Mouse (Mus musculus): ENCODE results near the gene Cactin. TPM values are rescaled to one million over a fixed set of nuclear protein-coding genes. Genes with fewer than 3 reads are reported as not detected.

Cactin gene
- polyA plus RNA-seq (2011; ENCODE audit: insufficient read depth, insufficient read length, low replicate concordance, missing spikeins): 24.0 and 36.6 TPM in 2 replicates

DNA sequence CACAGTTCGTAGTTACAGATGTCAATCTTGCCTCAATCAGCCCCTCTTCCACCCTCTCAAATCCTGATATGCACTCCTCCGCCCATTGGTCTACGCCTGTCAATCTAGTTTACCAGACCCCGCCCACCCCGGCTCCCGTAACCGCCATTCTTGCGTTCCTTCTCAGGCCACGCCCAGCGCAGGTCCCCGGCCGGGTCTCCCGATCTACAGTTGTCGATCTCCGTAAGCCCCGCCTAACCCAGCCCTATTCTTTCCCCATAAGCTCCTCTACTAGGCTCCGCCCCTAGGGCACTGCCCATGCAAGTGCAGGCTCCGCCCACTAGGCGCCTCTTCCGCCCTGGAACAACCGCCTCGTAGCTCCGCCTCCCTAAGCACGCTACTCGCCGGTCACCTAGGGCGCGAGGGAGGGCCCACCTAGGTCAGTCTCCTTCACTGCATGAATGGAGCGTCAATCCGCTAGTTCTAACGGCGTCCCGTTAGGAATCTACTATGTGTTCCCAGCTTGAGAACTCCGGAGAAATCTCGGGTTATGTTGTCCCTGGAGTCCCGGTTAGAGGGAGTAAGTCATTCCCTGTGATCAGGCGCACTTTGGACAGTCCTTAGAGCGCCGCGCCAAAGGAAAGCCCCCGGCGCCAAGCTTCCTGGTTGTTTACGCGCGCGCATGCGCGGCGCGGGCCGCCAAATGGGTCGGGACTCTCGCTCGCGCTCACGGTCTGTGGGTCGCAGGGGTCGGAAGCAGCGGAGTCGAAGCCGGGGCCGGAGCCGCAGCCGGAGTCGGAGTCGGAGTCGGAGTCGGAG is at the start of gene Cactin:
Gene Cactin (plus strand): TSS at position 554 of the 798 bp plus-strand sequence.
- Histone ChIP-seq H3K4me3 (replicated peaks; ENCODE audit: control insufficient read depth, low read depth, low read length) (peak within 1 kb of the TSS; percentile 82), H3K27ac (ENCODE audit: control insufficient read depth, insufficient read depth, low read depth, low read length, poor library complexity) (peak within 1 kb of the TSS; percentile 95), H3K4me1 (ENCODE audit: control insufficient read depth, insufficient read depth, low read length) (peaks cover 1% of the 10 kb centered on the region; the same call in 1 of the 2 replicates)
- TF ChIP-seq POLR2A (IDR thresholded peaks at IDR 0.05; ENCODE audit: borderline replicate concordance, control insufficient read depth, low read depth, low read length) (peak; percentile 68), CTCF (IDR thresholded peaks at IDR 0.05; ENCODE audit: control insufficient read depth, insufficient read depth, low read length) (peak; percentile 13; the same call in 1 of the 2 replicates)
- WGBS: under 1% methylated on average over 68 of the region's 68 CpGs

DNA sequence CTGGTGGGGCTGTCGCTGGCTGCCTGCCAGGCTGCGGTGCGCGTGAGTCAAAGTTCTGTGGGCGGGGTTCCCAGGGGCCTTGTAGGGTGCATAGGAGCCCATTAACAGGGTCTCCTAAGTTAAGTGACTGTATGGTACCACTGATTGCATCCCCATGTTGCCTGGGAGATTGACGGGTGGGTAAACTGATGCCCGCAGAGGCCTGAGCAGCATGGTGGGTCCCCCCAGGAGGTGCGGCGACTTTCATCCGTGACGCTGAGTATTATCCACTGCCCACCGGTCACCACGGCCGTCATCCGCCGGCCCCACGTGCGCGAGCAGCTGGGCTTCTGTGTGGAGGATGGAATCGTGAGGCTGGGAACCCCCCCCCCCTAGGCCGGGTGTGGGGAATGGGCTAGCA is 48.5 kb upstream of the Cactin start:
- H3K4me3 ChIP-seq (replicated peaks; ENCODE audit: control insufficient read depth, low read depth, low read length): no peak overlapping the region
- H3K4me1 ChIP-seq (ENCODE audit: control insufficient read depth, insufficient read depth, low read length): no peaks in the 10 kb centered on the region
- no peak overlapping the region for H3K27ac ChIP-seq (ENCODE audit: control insufficient read depth, insufficient read depth, low read depth, low read length, poor library complexity)
- TF ChIP-seq CTCF (IDR thresholded peaks at IDR 0.05; ENCODE audit: control insufficient read depth, insufficient read depth, low read length) (no peak), POLR2A (IDR thresholded peaks at IDR 0.05; ENCODE audit: borderline replicate concordance, control insufficient read depth, low read depth, low read length) (no peak)
- 96% methylated on average over 21 of the region's 21 CpGs for WGBS

DNA sequence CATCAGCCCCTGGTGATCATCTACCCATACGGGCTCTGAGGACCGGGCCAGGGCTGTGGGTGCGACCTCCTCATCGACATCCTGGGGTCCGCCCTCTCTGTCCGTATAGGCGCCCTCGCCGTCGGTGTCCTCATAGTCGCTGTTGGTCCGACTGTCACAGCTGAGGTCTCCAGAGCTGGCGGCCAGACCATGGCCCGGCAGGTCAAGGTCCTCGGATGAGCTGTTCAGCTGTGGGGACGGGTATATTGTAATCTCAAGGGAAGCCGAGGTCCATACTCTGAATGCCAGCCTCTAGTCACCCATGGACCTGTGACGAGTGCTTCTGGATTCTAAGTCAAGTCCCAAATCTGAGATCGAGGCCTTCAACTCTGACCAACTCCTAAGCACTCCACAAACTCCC is 47.1 kb upstream of the Cactin start:
- Histone ChIP-seq H3K4me1 (ENCODE audit: control insufficient read depth, insufficient read depth, low read length) (no peaks in the 10 kb centered on the region), H3K27ac (ENCODE audit: control insufficient read depth, insufficient read depth, low read depth, low read length, poor library complexity) (no peak overlapping the region), H3K4me3 (replicated peaks; ENCODE audit: control insufficient read depth, low read depth, low read length) (no peak overlapping the region)
- TF ChIP-seq POLR2A (IDR thresholded peaks at IDR 0.05; ENCODE audit: borderline replicate concordance, control insufficient read depth, low read depth, low read length): no peak
- no peak for TF ChIP-seq CTCF (IDR thresholded peaks at IDR 0.05; ENCODE audit: control insufficient read depth, insufficient read depth, low read length)
- WGBS: 92% methylated on average over 19 of the region's 19 CpGs

DNA sequence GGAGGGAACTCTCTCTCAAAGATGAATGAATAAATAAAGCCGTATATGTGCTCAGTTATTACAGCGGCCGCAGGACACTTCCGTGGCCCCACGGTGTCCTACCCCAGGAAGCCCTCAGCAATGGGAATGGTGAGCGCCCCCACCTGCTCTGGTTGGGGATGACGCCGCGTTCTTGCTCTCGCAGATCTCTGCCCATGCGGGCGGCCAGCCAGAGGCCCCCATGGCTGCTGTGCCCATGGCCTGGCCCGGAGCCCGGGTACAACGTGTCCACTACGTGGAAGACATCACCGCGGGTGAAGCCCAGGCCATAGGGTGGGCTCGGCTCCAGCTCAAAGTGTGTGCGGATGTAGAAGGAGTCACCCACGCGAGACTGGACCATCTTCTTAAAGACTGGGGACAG is 43.2 kb upstream of the Cactin start:
- no peak overlapping the region for H3K4me3 ChIP-seq (replicated peaks; ENCODE audit: control insufficient read depth, low read depth, low read length)
- TF ChIP-seq POLR2A (IDR thresholded peaks at IDR 0.05; ENCODE audit: borderline replicate concordance, control insufficient read depth, low read depth, low read length) (no peak), CTCF (IDR thresholded peaks at IDR 0.05; ENCODE audit: control insufficient read depth, insufficient read depth, low read length) (no peak)
- no peak overlapping the region for H3K27ac ChIP-seq (ENCODE audit: control insufficient read depth, insufficient read depth, low read depth, low read length, poor library complexity)
- no peaks in the 10 kb centered on the region for H3K4me1 ChIP-seq (ENCODE audit: control insufficient read depth, insufficient read depth, low read length)
- 88% methylated on average over 22 of the region's 22 CpGs for WGBS

DNA sequence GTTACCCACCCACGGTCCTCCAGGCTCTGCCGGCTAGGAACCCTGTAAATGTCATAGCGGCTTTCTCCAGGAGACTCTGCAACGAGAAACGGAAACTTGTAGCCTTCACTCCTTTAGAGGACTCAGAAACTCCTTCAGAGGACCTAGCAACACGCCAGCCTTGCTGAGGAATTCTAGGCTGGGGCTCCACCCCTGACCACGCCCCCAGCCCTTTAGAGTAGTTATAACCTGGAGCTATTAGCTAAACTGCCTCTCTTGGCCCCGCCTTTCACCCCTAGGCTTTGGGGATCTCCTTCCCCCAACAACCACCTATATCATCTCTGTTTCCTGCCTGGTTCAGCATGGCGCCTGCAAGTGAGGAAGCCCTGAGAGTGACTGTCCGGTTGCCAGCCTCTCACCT is 41.4 kb upstream of the Cactin start:
- 79% methylated on average over 10 of the region's 10 CpGs for WGBS
- TF ChIP-seq POLR2A (IDR thresholded peaks at IDR 0.05; ENCODE audit: borderline replicate concordance, control insufficient read depth, low read depth, low read length) (no peak), CTCF (IDR thresholded peaks at IDR 0.05; ENCODE audit: control insufficient read depth, insufficient read depth, low read length) (no peak)

DNA sequence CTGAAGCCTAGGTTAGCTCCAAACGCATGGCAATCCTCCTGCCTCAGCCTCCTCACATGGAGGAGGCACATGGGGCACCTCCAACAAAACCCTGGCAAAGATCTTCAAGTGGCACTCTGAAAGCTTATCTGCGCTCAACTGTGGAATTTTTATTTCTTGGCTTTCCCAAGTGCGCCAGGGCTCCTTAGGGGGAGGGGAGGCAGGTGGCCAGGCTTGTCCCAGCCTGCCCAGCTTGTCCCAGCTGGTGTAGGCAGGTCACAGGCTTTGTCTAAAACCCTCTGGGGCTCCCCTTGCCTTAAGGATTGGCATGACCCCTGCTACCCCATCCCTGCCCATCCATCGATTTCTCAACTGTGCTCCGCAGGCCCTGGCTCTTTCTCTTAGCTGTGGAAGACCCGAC is 36.7 kb upstream of the Cactin start:
- WGBS: 85% methylated on average over 6 of the region's 6 CpGs
- no peak for TF ChIP-seq POLR2A (IDR thresholded peaks at IDR 0.05; ENCODE audit: borderline replicate concordance, control insufficient read depth, low read depth, low read length)
- TF ChIP-seq CTCF (IDR thresholded peaks at IDR 0.05; ENCODE audit: control insufficient read depth, insufficient read depth, low read length): no peak
- Histone ChIP-seq H3K4me1 (ENCODE audit: control insufficient read depth, insufficient read depth, low read length) (no peaks in the 10 kb centered on the region), H3K27ac (ENCODE audit: control insufficient read depth, insufficient read depth, low read depth, low read length, poor library complexity) (no peak overlapping the region), H3K4me3 (replicated peaks; ENCODE audit: control insufficient read depth, low read depth, low read length) (no peak overlapping the region)

More for the DNA sequence above, 41.4 kb upstream of the Cactin start:
- no peak overlapping the region for H3K27ac ChIP-seq (ENCODE audit: control insufficient read depth, insufficient read depth, low read depth, low read length, poor library complexity)
- no peaks in the 10 kb centered on the region for H3K4me1 ChIP-seq (ENCODE audit: control insufficient read depth, insufficient read depth, low read length)
- no peak overlapping the region for H3K4me3 ChIP-seq (replicated peaks; ENCODE audit: control insufficient read depth, low read depth, low read length)

DNA sequence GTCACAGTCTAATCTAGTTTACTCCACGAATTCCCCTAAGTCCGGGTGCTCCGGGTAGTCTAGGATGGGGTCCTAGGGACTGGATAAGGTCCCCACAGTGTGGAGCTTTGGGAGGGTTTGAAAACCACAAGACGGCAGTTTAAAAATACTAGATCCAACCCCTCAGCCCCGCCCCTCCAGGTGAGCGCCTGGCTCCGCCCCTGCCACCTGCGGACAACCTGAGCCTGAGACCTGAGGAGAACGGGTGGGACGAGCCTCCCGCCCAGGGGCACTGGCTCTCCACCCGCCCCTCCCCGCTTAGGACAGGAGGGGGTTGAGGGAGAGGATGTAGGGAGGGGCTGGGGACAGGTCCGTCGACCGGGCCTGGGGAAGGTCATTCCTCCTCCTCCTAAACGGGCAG is 36.2 kb upstream of the Cactin start:
- H3K27ac ChIP-seq (ENCODE audit: control insufficient read depth, insufficient read depth, low read depth, low read length, poor library complexity): no peak overlapping the region
- TF ChIP-seq CTCF (IDR thresholded peaks at IDR 0.05; ENCODE audit: control insufficient read depth, insufficient read depth, low read length): no peak
- no peak for TF ChIP-seq POLR2A (IDR thresholded peaks at IDR 0.05; ENCODE audit: borderline replicate concordance, control insufficient read depth, low read depth, low read length)
- H3K4me1 ChIP-seq (ENCODE audit: control insufficient read depth, insufficient read depth, low read length): no peaks in the 10 kb centered on the region
- WGBS: 55% methylated on average over 17 of the region's 17 CpGs
- H3K4me3 ChIP-seq (replicated peaks; ENCODE audit: control insufficient read depth, low read depth, low read length): no peak overlapping the region

DNA sequence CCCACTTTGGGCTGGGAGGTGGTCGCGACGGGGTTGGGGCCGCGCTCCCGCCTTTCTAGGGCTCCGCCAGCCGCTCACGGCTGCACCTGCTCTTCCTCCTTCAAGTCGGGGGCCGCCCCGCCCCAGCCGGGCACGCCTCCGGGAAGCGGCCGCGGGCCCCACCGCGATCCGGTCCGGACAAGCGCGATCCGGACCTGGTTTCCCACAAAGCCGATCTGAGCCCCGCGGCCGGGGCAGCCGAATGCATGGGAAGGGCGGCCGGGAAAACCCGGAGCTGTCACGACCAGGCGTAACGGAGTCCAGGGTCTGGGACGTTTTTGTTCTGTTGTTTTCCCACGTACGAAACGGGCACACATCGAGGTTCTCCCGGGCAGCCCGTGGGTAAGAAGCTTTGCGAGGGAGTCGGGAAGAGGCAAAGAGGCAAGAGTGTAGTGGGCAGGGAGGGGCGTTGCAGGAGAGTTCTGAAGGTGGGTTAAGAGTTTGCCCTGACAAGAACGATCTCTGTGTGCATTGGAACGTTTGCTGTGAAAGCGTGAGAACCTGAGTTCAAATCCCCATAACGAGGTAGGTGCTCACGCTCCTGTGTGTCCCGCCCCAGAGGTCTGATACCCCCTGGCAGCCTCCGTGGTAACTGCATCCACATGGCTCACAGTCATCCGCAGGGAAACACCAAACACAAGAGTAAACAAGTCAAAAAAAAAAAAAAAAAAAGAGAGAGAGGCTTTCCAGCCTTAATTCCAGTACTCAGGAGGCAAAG is 35.0 kb upstream of the Cactin start:
- 2% methylated on average over 54 of the region's 54 CpGs for WGBS
- no peaks in the 10 kb centered on the region for H3K4me1 ChIP-seq (ENCODE audit: control insufficient read depth, insufficient read depth, low read length)
- TF ChIP-seq CTCF (IDR thresholded peaks at IDR 0.05; ENCODE audit: control insufficient read depth, insufficient read depth, low read length) (no peak), POLR2A (IDR thresholded peaks at IDR 0.05; ENCODE audit: borderline replicate concordance, control insufficient read depth, low read depth, low read length) (peak; percentile 21; the same call in 1 of the 2 replicates)
- peak overlapping the region; percentile 69 for H3K4me3 ChIP-seq (replicated peaks; ENCODE audit: control insufficient read depth, low read depth, low read length)
- peak overlapping the region; percentile 16; the same call in 1 of the 2 replicates for H3K27ac ChIP-seq (ENCODE audit: control insufficient read depth, insufficient read depth, low read depth, low read length, poor library complexity)

Data from bone marrow, adult 2 months (tissue).